Mouse (Mus musculus): ENCODE measurements around the gene Lipo2. TPM values are rescaled to one million over a fixed set of nuclear protein-coding genes. Genes with fewer than 3 reads are reported as not detected.
"Not testable (repeated sequence)": the region's sequence is repeated elsewhere in the genome, so short reads cannot be mapped to it uniquely, and the experiment has no call there.

Lipo2 gene
- under 1 TPM in 1 of 2 experiments, not detected in 1; 0.23 TPM for total RNA-seq (2021)
- long read RNA-seq, experiment 1, result 0 reads
- long read RNA-seq, experiment 2, partial matches to known transcripts, result 0 of 1 reads
- long read RNA-seq, experiment 2, other reads (novel, unspliced or antisense), result 1 of 1 reads

DNA sequence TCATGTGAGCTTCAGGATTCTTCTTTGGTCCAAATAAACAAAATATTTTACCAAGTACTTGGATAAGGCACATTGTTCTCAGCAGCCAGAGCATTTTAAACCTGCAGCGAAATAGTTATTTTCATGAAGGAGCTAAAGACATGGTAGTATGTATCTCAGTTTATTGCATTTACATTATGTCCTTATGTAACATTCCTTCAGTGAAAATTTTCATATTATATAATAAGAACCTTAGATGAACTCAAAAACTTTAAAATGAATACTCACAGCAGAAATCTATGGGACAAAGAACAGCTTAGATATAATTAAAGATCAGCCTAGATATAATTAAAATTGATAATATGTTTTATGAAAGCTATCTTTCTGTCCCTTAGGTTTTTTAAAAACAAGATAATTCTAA is at the start of gene Lipo2:
TSS of gene Lipo2 (minus strand) at position 101 of the 400 bp plus-strand sequence.
- intact Hi-C loops (cut with DNase I); DNase-seq (ENCODE audit: low spot score in 2 of 2): not testable (repeated sequence)

DNA sequence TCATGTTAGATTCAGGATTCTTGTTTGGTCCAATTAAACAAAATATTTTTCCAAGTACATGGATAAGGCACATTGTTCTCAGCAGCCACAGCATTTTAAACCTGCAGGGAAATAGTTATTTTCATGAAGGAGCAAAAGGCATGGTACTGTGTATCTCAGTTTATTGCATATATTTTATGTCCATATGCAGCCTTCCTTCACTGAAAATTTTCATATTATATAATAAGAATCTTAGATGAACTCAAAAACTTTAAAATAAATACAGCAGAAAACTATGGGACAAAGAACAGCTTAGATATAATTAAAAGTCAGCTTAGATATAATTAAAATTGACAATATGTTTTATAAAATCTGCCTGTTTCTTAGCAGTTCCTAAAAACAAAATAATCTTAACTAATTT is 36.2 kb upstream of the Lipo2 start, which contains the start of gene Lipo1:
TSS of gene Lipo1 (minus strand) at position 101 of the 400 bp plus-strand sequence.
- intact Hi-C loops (cut with DNase I); DNase-seq (ENCODE audit: low spot score in 2 of 2): not testable (repeated sequence)

DNA sequence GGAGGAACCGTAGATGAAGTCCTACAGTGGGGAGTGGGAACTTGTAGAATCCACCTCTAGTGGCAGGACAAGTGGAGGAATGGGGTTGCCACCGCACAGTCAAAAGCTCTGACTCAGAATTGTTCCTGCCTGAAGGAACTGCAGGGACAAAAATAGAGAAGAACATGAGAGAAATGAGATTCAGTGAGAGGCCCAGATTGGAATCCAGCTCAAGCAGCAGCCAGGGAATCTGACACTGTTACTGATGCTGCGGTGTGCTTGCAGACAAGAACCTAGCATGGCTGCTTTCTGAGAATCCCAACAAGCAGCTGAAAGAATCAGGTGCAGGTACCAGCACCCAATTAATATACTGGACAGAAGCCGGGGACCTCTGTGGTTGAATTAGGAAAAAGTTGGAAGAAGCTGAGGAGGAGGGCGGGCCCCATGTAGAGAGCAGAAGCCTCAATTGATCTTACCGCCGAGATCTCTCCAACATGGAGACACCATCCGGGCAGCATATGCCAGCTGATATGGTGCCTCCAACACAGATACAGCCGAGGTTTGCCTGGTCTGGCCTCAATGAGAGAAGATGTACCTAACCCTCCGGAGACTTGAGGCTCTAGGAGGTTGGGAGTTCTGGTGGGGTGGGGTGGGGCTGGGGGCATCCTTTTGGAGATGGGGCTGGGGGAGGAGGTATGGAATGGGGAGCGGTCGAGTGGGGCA is 35.6 kb upstream of the Lipo2 start:
- DNase-seq (ENCODE audit: low spot score in 2 of 2), result peak; percentile 4 to 17

DNA sequence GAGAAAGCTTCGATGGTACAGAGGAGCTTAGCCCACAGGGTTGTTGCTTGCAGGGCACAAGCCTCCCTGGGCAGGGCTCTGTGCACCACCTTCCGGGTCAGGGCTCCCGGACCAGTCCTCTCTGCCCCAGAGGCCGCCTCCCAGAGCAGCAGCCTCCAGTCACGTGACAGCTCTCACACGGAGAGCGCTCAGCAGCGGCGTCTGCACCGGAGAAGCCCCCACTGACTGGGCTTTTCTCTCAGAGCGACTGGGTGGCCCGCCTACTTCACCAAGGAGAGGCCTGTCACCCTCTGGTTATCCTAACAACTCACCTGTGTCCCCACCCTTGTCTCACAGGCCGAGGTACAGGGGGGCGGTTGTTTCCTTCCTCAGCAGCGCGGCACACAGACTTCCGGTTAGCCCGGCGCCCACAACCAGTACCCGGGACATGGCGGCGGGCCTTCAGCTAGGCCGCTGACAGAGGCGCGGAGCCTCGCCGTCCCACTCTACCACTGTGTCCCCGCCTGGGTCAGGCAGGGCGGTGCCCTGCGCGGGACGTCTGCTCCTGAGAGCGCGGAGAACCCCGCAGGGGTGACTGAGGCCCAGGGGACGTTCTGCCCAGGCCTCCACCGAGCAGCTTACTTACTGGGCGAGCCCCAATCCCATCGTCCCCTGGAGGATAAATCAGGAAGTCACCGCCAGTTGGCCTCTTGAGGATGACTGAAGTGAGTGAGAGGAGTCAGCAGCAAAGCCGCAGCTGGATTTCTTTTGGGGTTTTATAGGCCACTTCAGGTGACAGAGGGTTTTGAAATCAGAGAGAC is 10.3 kb upstream of the Lipo2 start, which contains the start of gene Lipo3:
TSS of gene Lipo3 (minus strand) at position 665 of the 800 bp plus-strand sequence.
- DNase-seq (ENCODE audit: low spot score in 2 of 2), result peak; percentile 1 to 12
- intact Hi-C loops (cut with DNase I), result not testable (repeated sequence)

More for the DNA sequence above, 35.6 kb upstream of the Lipo2 start:
- intact Hi-C loops (cut with DNase I), result no loop called here

Other genes with a start within 250 kb of the Lipo2 start
- under 1 TPM in 1 of 2 experiments, not detected in 1; 0.19 TPM for gene Lipo4, start 233.6 kb downstream of the Lipo2 start, total RNA-seq (2021)
- not detected for gene Gm8978, start 126.1 kb downstream of the Lipo2 start, total RNA-seq (2021)
- gene Lipo3, start 10.6 kb upstream of the Lipo2 start, total RNA-seq (2021), result 1 to 10 TPM; 5.1 to 5.5 TPM
- gene Lipo1, start 36.1 kb upstream of the Lipo2 start, total RNA-seq (2021), result not detected
- not detected for gene Lipf, start 209.8 kb upstream of the Lipo2 start, total RNA-seq (2021)